Mouse (Mus musculus) forebrain, embryonic 12.5 days (tissue): ENCODE measurements around the gene Rere. TPM values are rescaled to one million over a fixed set of nuclear protein-coding genes. Genes with fewer than 3 reads are reported as not detected.
A peak's percentile ranks its signal among the peaks of the same experiment; 100 is the strongest.

Experiments used
- ATAC-seq: fragments of 200-750 bp; cut with Nextera tagmentation; 2 replicates; pipeline ENCODE4 v1.8.0; 2017; ENCODE audit warnings: moderate TSS enrichment; ENCODE audit not compliant: low FRiP score
- H3K27ac ChIP-seq: fragments of 300-500 bp; sonication (generic); 2 replicates; pipeline ENCODE4 v1.5.1; 2016; ENCODE audit warnings: mild to moderate bottlenecking
- H3K27me3 ChIP-seq: fragments of 300-500 bp; sonication (generic); 2 replicates; pipeline ENCODE4 v1.6.1; 2016; ENCODE audit warnings: mild to moderate bottlenecking
- H3K36me3 ChIP-seq: fragments of 300-500 bp; sonication (generic); replicated peaks from 2 replicates; pipeline ENCODE4 v1.6.1; 2016; ENCODE audit warnings: mild to moderate bottlenecking
- H3K4me1 ChIP-seq: fragments of 300-500 bp; sonication (generic); 2 replicates; pipeline ENCODE4 v1.6.1; 2016
- H3K4me2 ChIP-seq: fragments of 300-500 bp; sonication (generic); 2 replicates; pipeline ENCODE4 v1.6.1; 2016; ENCODE audit warnings: mild to moderate bottlenecking, moderate library complexity
- H3K4me3 ChIP-seq: fragments of 300-500 bp; sonication (generic); replicated peaks from 2 replicates; pipeline ENCODE4 v1.5.1; 2016; ENCODE audit warnings: mild to moderate bottlenecking
- H3K9ac ChIP-seq: fragments of 300-500 bp; sonication (generic); 2 replicates; pipeline ENCODE4 v1.6.1; 2016; ENCODE audit warnings: mild to moderate bottlenecking
- H3K9me3 ChIP-seq: fragments of 300-500 bp; sonication (generic); 2 replicates; pipeline ENCODE4 v1.6.1; 2016
- whole genome bisulfite sequencing: fragments of 180-500 bp; shearing (Covaris S2); methylation state at CpG from one replicate; pipeline ENCODE4 v1.1.7; 2016; 5-methylcytosine and 5-hydroxymethylcytosine counted together
- polyA plus RNA-seq: library from polyadenylated mRNA; unstranded; fragments of >200 nt; fragmentation: Nextera tagmentation; extraction: Ambion mirVana; gene quantifications from 2 replicates; pipeline ENCODE4 v1.2.1, GENCODE M21; 2016

Rere gene
- polyA plus RNA-seq, 1 experiment from 2014 or later: 44.4 TPM

GRCm38 (mm10) chr4:150568318-150569134 is 287.1 kb downstream of the Rere start:
- peak overlapping the region; percentile 95 for H3K4me2 ChIP-seq
- peak overlapping the region; percentile 80 for H3K9ac ChIP-seq
- no peaks in the 10 kb centered on the region for H3K27me3 ChIP-seq
- WGBS: 38% methylated on average over 9 of the region's 9 CpGs
- H3K9me3 ChIP-seq: no peaks in the 10 kb centered on the region
- H3K27ac ChIP-seq: peak overlapping the region; percentile 76
- peak; percentile 17 for ATAC-seq
- H3K4me1 ChIP-seq: peaks cover 36% of the 10 kb centered on the region
- H3K4me3 ChIP-seq: peak overlapping the region; percentile 58
- H3K36me3 ChIP-seq: no peaks in the 10 kb centered on the region; the same call in 1 of the 2 replicates

DNA sequence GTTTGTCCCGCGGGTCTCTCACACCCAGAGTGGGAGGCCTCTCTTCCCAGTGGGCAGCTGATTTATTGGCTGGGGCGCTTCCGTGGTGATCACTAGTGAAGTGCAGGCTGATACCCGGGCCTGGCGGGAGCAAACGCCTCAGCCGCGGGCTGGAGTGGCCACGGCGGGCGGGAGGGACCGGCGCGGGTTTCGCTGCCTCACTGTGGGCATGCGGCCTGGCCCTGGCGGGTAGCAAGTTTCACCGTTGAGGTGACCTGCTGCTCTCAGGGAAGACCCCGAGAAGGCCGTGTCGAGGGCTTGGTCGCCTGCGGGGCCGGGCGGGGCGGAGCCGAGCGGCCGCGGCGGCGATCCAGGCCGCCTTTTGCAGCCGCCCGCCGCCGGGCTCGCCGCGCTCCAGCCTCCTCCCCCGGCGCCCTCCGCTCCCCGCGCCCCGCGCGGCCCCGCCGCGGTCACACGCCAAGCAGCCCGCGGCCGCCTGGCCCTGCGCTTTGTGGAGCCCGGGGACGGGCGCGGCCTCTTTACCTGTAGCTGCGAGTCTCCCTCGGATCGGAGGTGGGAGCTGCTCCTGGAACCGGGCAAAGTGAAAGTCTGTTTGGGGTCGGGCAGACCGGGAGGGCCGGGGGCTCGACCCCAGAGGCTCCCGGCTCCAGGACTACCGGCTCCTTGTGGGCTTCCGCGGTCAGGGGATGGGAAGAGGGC is 287.8 kb downstream of the Rere start:
- peak; percentile 92 for ATAC-seq
- Histone ChIP-seq H3K4me3 (peak overlapping the region; percentile 58), H3K36me3 (no peaks in the 10 kb centered on the region; the same call in 1 of the 2 replicates), H3K27me3 (no peaks in the 10 kb centered on the region), H3K4me1 (peaks cover 34% of the 10 kb centered on the region), H3K4me2 (peak overlapping the region; percentile 95), H3K9ac (peak overlapping the region; percentile 80), H3K9me3 (no peaks in the 10 kb centered on the region), H3K27ac (peak overlapping the region; percentile 76)
- under 1% methylated on average over 69 of the region's 73 CpGs for WGBS

- 2% methylated on average over 27 of the region's 27 CpGs for WGBS
- H3K4me2 ChIP-seq: peak overlapping the region; percentile 95
- H3K4me3 ChIP-seq: peak overlapping the region; percentile 58
- H3K4me1 ChIP-seq: peaks cover 34% of the 10 kb centered on the region
- H3K9me3 ChIP-seq: no peaks in the 10 kb centered on the region
- no peaks in the 10 kb centered on the region for H3K27me3 ChIP-seq
- peak overlapping the region; percentile 76 for H3K27ac ChIP-seq
- no peaks in the 10 kb centered on the region; the same call in 1 of the 2 replicates for H3K36me3 ChIP-seq
- peak overlapping the region; percentile 80 for H3K9ac ChIP-seq
- peak; percentile 28; the same call in 1 of the 2 replicates for ATAC-seq
These were observed 288.6 kb downstream of the Rere start for GRCm38 (mm10) chr4:150569834-150570571.

GRCm38 (mm10) chr4:150570793-150571192 is 289.3 kb downstream of the Rere start:
- WGBS: 48% methylated on average over 2 of the region's 2 CpGs
- H3K36me3 ChIP-seq: no peaks in the 10 kb centered on the region; the same call in 1 of the 2 replicates
- no peak for ATAC-seq
- H3K4me3 ChIP-seq: no peak overlapping the region
- H3K4me2 ChIP-seq: peak overlapping the region; percentile 95
- H3K4me1 ChIP-seq: peaks cover 34% of the 10 kb centered on the region
- no peaks in the 10 kb centered on the region for H3K27me3 ChIP-seq
- H3K9ac ChIP-seq: no peak overlapping the region
- H3K9me3 ChIP-seq: no peaks in the 10 kb centered on the region
- no peak overlapping the region for H3K27ac ChIP-seq

GRCm38 (mm10) chr4:150572104-150572691 is 290.8 kb downstream of the Rere start:
- Histone ChIP-seq H3K4me2 (no peak overlapping the region), H3K27me3 (no peaks in the 10 kb centered on the region), H3K36me3 (no peaks in the 10 kb centered on the region; the same call in 1 of the 2 replicates), H3K4me1 (peaks cover 37% of the 10 kb centered on the region), H3K4me3 (no peak overlapping the region), H3K27ac (no peak overlapping the region), H3K9ac (no peak overlapping the region), H3K9me3 (no peaks in the 10 kb centered on the region)
- ATAC-seq: no peak
- 88% methylated on average over 7 of the region's 7 CpGs for WGBS

GRCm38 (mm10) chr4:150572938-150573337 is 291.5 kb downstream of the Rere start:
- Histone ChIP-seq H3K36me3 (peaks cover 3% of the 10 kb centered on the region; the same call in 1 of the 2 replicates), H3K27ac (no peak overlapping the region), H3K4me1 (peaks cover 32% of the 10 kb centered on the region), H3K4me3 (no peak overlapping the region), H3K4me2 (no peak overlapping the region), H3K27me3 (no peaks in the 10 kb centered on the region), H3K9ac (no peak overlapping the region), H3K9me3 (no peaks in the 10 kb centered on the region)
- no peak for ATAC-seq
- WGBS: 92% methylated on average over 4 of the region's 4 CpGs

GRCm38 (mm10) chr4:150575363-150576092 is 294.1 kb downstream of the Rere start:
- no peak overlapping the region for H3K27ac ChIP-seq
- no peaks in the 10 kb centered on the region for H3K27me3 ChIP-seq
- no peaks in the 10 kb centered on the region for H3K9me3 ChIP-seq
- H3K4me3 ChIP-seq: no peak overlapping the region
- ATAC-seq: no peak
- 89% methylated on average over 3 of the region's 3 CpGs for WGBS
- peaks cover 11% of the 10 kb centered on the region for H3K4me1 ChIP-seq
- peaks cover 3% of the 10 kb centered on the region; the same call in 1 of the 2 replicates for H3K36me3 ChIP-seq
- no peak overlapping the region for H3K4me2 ChIP-seq
- no peak overlapping the region for H3K9ac ChIP-seq

DNA sequence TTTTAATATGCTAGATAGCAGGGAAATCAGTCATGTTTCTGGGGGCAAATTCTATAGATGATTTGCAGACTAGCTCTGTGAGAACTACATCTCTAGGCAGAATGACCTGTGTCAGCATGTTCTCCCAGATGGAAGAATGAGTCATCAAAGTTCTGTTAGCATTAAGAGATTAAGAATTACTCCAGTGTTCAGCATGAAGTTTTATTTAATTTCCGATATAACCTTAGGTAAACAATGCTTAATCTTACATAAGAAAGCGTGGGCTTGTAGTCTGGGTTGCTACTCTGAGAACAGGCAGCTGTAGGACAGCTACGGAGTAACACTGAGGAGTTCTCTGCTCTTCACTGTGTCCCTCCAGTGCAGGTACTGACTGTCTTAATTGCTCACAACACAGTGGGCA is 294.9 kb downstream of the Rere start:
- H3K9ac ChIP-seq: no peak overlapping the region
- peaks cover 7% of the 10 kb centered on the region; the same call in 1 of the 2 replicates for H3K4me1 ChIP-seq
- no peak overlapping the region for H3K4me2 ChIP-seq
- peaks cover 3% of the 10 kb centered on the region; the same call in 1 of the 2 replicates for H3K36me3 ChIP-seq
- 95% methylated on average over 3 of the region's 3 CpGs for WGBS
- no peak for ATAC-seq
- H3K9me3 ChIP-seq: no peaks in the 10 kb centered on the region
- no peak overlapping the region for H3K4me3 ChIP-seq
- H3K27ac ChIP-seq: no peak overlapping the region
- H3K27me3 ChIP-seq: no peaks in the 10 kb centered on the region

DNA sequence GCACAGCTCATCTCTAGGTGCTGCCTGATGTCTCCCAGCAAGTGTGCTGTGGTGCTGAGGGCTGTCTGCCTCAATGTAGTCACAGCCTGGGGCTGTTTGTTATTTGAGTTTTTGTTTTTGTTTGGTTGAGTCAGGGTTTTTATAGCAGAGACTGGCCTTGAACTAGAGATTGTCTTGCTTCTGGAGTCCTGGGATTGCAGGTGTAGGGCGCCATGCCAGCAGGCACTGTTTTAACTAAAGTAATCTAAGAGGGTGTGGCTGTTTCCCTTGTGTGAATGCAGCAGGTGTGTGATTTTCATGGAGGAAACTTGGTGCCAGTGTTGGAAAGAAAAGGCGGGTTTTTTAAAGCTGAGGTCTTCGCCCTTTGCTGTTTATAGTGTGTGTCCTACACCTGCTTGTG is 296.6 kb downstream of the Rere start:
- peaks cover 15% of the 10 kb centered on the region for H3K4me1 ChIP-seq
- 95% methylated on average over 3 of the region's 3 CpGs for WGBS
- H3K27ac ChIP-seq: no peak overlapping the region
- H3K9me3 ChIP-seq: no peaks in the 10 kb centered on the region
- H3K27me3 ChIP-seq: no peaks in the 10 kb centered on the region
- ATAC-seq: no peak
- H3K36me3 ChIP-seq: peaks cover 3% of the 10 kb centered on the region; the same call in 1 of the 2 replicates
- no peak overlapping the region for H3K4me2 ChIP-seq
- no peak overlapping the region for H3K9ac ChIP-seq
- H3K4me3 ChIP-seq: no peak overlapping the region

DNA sequence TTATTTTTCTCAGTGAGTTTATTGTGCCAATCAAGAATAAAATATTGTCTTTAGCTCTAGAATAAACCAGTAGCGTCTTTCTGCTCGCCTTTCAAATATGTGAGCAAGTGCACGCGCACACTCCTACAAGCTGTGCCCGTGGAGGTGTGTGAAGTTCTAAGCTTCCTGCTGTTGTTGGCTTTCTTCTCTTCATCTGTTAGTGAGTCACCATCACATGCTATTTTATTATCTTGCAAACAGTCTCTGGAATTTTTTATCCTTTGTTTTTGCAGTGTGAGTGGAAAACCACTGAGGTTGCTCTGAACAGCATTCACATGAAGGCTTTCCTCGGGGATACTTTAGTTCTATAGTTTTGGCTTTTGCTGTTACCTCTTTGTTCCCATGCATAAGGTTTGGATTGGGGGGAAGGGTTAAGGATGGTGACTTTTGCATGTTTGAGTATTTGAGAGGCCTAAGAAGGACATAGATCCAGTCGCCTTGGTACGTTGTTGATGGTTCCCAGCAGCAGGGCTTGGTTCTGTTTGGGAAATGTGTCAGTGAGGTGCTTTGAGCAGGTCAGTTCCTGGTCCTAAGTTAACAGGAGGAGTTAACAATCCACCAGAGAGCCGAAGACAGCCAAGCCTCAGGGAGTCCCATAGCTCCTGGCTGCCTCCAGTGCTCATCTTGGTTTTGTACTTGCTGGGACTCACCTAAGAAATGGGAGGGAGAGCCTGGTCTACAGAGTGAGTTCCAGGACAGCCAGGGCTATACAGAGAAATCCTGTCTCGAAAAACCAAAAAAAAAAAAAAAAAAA is 300.7 kb downstream of the Rere start:
- H3K36me3 ChIP-seq: peaks cover 3% of the 10 kb centered on the region; the same call in 1 of the 2 replicates
- peaks cover 48% of the 10 kb centered on the region for H3K4me1 ChIP-seq
- H3K4me3 ChIP-seq: no peak overlapping the region
- H3K4me2 ChIP-seq: no peak overlapping the region
- no peak overlapping the region for H3K27ac ChIP-seq
- no peak for ATAC-seq
- WGBS: 78% methylated on average over 10 of the region's 10 CpGs
- H3K9ac ChIP-seq: no peak overlapping the region
- H3K27me3 ChIP-seq: no peaks in the 10 kb centered on the region
- no peaks in the 10 kb centered on the region for H3K9me3 ChIP-seq
